Mouse (Mus musculus) urinary bladder, postnatal 4 days (tissue): ENCODE data around the gene Tmem178b.

Experiments
- DNase-seq, 2 experiments: peaks; one replicate each; pipeline ENCODE4 v3.0.0; 2021 to 2022; ENCODE audit warnings: low spot score in 2 of 2

Tmem178b gene

DNA sequence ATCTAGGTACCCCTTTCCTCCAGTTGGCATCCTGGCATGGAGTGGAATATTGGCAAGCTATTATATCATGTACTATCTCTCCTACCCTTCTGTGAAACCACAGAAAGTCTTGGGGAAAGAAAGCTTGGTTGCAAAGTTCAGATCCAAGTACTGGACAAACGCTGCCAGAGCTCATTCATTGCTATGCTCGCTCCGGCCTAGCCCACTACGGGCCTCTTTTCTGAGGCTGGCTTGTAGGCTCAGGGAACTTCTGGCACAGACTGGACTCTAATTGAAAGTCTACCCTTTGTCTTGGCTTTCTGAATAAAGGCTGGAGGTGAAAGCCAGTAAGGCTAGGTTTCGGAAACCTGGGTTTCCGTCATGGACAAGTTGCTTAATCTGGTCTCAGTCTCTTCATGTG is 44.7 kb downstream of the Tmem178b start:
- no peak for DNase-seq

- DNase-seq: no peak
Measured at GRCm38 (mm10) chr6:39919011-39919709, 46.1 kb downstream of the Tmem178b start.

- no peak for DNase-seq
Measured at GRCm38 (mm10) chr6:39926442-39926841, 53.4 kb downstream of the Tmem178b start.

DNA sequence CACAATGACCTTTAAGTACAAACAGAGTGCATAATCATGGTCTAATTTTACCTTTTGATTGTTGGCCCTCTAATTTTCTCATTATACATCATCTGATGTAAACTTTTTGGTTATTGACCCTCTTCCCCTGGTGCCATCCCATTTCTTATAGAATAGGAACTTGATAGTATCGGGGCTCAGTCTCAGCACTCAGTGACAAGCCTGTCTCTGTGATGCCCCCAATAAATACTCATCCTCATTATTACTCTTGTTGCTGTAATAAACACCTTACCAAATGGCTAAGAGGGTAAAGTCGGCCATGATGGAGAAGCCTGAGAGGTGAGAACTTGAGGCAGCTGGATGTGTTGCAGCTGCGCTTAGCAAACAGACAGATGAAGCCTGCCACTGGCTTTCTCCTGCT is 63.5 kb downstream of the Tmem178b start:
- no peak for DNase-seq

- no peak for DNase-seq
Measured at GRCm38 (mm10) chr6:39940920-39941319, 67.8 kb downstream of the Tmem178b start.

DNA sequence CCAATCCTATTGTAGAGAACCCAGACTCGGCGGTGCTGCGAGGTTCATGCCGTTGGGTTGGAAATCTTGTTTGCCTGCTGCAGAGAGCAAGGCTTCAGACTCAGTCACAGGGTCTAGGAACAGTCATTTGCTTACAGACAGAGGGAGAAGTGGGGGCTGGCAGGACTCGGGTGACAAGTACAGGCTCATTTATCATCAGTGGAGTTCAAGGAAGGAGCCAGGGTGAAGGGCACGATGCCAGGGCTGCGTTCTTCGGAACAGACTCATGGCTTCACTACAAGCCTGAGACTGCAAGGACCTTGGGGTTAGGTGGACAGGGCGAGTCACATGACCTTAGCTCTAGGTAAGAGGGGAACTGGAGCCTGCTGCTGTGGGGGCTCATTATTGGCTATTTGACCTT is 71.8 kb downstream of the Tmem178b start:
- DNase-seq: no peak

GRCm38 (mm10) chr6:39945670-39946440 is 72.8 kb downstream of the Tmem178b start:
- DNase-seq: no peak

DNA sequence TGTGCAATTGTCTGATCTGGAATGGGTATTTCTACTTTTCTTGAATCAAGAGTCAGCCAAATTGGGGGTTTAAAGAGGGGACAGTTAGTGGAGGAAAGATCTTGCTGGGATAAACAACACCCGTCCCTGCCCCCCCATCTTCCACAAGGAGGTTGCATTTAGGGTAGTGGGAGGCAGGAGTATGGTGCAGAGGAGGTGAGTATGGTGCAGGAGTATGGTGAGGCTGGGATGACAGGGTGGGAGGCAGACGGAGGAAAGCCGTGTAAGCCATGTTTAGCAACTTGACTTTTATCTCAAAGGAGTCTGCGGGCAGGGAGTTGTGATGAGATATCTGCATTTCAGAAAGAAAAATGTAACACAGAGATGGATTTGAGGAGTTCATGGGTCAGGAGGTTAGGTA is 73.5 kb downstream of the Tmem178b start:
- DNase-seq: no peak

- no peak for DNase-seq
Measured at GRCm38 (mm10) chr6:39953951-39954350, 80.9 kb downstream of the Tmem178b start.

GRCm38 (mm10) chr6:39955211-39955610 is 82.1 kb downstream of the Tmem178b start:
- DNase-seq: no peak

- DNase-seq: no peak
Measured at GRCm38 (mm10) chr6:39964606-39965005, 91.5 kb downstream of the Tmem178b start.

DNA sequence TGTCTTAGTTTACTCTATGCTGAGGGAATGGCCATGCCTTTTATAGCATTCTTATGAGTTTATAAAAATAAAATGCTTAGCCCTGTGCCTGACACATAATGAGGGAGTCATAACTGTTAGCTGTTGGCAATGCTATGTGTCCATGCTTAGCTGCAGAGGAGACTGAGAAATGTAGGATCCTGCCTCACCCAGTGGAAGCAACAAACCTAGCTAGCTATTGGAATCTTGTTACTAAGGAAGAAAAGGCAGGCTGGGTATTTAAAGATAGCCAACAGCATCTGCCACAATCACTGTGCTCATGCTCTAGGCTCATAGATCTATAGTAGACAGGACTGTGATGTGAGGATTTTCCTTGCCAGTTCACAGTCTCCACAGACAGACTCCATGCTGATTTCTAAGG is 97.2 kb downstream of the Tmem178b start:
- DNase-seq: no peak

DNA sequence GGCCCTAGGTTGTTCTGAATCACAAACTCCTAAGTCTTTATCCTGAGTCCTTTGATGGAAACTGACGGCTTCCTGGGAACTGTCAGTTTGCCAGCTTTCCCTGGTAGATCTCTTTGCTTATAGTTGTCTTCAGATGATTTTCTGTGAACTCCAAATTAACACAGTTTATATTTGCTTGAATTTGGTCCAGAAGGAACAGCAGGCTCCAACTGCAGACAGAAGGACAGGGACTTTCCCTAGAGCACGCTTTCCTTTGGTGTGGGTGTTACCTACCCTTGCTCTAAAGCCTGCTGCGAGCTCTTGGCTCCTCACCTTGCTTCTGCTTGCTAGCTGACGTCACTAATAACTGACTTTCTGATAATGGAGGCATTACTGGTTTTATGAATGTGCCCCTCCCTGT is 105.9 kb downstream of the Tmem178b start:
- DNase-seq: no peak

DNA sequence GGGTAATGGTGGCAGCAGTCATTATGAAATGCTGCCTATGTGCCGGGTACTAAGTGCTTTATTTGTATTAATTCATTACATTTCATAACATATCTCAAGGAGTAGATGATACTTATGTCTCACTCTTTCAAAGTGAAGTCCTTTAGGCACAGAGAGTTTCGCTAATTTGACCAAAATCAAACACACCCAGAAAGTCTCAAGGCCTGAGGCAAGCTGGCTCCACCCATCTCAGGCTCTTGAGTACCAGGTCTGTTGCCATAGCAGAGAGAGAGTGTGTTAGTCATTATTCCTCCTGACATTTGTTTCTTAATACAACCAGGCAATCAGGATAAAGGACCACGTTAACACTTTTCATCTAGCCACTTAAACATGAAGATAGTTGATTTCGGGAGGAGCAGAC is 117.7 kb downstream of the Tmem178b start:
- no peak for DNase-seq

DNA sequence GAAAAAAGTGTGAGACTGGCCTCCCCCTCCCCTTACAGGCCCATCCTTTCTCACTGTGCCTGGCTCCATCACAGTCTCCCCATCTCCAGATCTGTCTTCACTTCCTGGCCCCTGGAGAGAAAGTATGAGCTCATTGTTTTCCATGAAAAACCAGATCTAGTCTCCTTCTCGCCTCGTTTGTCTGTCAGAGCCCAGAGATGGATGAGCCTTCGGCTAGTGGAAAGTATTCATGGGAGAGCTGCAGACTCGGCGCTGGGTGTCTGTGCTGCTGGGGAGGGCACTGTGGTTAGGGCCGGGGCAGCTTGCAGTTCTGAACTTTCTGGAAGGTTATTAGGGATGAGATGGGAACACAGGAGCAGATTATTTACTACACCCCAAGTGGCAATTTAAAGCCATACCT is 118.9 kb downstream of the Tmem178b start:
- DNase-seq: no peak

DNA sequence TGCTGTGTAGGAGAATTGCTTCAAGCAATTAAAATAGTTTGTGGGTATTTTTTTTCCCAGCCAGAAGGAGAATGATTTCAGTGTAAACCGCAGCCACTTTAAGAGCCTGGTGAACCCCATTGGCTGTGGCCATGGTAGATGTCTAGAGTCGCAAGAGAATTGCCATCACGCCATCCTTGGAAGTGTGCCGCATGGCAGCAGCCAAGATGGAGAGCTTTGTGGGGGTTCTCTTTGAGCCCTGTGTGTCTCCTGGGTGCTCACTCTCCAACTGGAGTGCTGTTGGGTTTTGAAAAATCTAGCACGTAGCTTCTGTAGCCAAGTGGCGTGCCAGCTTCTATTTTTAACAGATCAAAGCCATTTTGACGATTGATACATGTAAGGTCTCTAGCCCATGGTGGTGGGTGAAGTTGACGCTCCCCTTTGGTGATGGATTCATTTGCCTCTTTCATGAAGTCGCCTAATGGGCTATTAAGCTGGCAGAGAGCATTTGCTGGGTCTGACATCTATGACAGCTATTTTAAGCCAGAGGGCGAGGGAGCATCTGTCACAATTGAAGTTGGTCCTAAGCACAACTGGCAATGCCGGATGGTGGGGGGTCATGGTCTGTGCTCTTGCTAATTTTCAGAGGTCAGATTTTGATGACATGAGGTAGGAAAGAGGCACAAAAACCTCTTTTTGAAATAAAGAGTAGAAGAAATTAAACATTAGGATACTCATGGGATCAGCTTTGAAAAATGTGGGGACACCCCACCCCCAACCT is 133.1 kb downstream of the Tmem178b start:
- peak in 1 of 2 experiments; percentile 41 for DNase-seq

- DNase-seq: no peak
Measured at GRCm38 (mm10) chr6:40008166-40008907, 135.3 kb downstream of the Tmem178b start.

DNA sequence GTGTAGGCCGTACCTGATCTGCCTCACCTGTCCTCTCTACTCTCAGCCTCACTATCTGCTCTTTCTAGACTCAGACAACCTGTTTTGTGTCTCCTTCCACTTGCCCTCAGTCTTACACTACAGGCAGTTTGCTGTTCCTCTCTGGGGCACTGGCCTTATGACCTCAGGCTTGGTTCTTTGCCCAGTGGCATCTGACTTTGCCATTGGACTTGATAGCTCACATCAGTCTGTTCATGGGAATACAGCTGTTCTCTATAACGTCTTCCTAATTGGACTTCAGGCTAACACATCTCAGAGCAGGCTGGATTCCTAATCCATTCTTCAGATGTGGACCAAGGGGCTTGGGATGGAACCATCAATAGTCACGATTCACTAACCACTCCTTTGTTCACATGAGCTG is 136.6 kb downstream of the Tmem178b start:
- DNase-seq: no peak

- no peak for DNase-seq
Measured at GRCm38 (mm10) chr6:40011066-40011465, 138.0 kb downstream of the Tmem178b start.

DNA sequence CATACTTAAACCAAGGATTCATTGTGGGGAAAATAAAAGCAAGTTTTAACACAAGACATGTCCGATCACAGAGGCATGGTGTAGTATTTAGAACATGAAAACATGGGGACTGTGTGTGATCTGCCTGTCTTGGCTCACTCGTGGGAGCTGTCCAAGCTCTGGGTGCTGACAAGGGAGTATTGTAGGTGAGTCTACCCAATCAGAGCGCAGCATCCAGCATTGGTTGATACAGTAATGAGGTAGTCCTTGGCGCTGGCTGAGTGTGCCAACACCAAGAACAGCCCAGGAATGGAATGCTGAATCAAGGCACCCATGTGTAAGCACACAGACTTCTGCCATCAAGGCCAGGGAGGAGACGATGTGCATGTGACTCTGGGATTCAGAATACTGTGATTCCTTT is 138.5 kb downstream of the Tmem178b start:
- no peak for DNase-seq

GRCm38 (mm10) chr6:40013407-40013806 is 140.3 kb downstream of the Tmem178b start:
- DNase-seq: no peak

- DNase-seq: no peak
Measured at GRCm38 (mm10) chr6:40015185-40015584, 142.1 kb downstream of the Tmem178b start.
